Mouse (Mus musculus) myocyte (in vitro differentiated cells): ENCODE data around the gene Katnal1. TPM values are rescaled to one million over a fixed set of nuclear protein-coding genes. Genes with fewer than 3 reads are reported as not detected.

Source experiments
- H3K27me3 ChIP-seq: one replicate; pipeline ENCODE4 v1.6.1; 2011; ENCODE audit not compliant: control insufficient read depth, insufficient read depth, insufficient read length
- H3K36me3 ChIP-seq: one replicate; pipeline ENCODE4 v1.6.1; 2011; ENCODE audit not compliant: control insufficient read depth, insufficient read depth
- H3K4me2 ChIP-seq: one replicate; pipeline ENCODE4 v1.6.1; 2011; ENCODE audit warnings: low read depth, control low read depth
- H3K4me3 ChIP-seq: one replicate; pipeline ENCODE4 v1.5.1; 2011; ENCODE audit warnings: mild to moderate bottlenecking, control low read depth, moderate library complexity
- H3K79me2 ChIP-seq: one replicate; pipeline ENCODE4 v1.6.1; 2011; ENCODE audit not compliant: control insufficient read depth, insufficient read depth
- H3ac ChIP-seq: one replicate; pipeline ENCODE4 v1.6.1; 2011; ENCODE audit not compliant: control insufficient read depth, insufficient read length
- CEBPB ChIP-seq: IDR thresholded peaks from 2 replicates; pipeline ENCODE4 v1.6.1; 2011; ENCODE audit warnings: mild to moderate bottlenecking, moderate library complexity; ENCODE audit not compliant: poor library complexity, insufficient read depth, severe bottlenecking
- E2F4 ChIP-seq: IDR thresholded peaks from one replicate; pipeline ENCODE4 v1.6.1; 2011; ENCODE audit warnings: mild to moderate bottlenecking, control low read depth, moderate library complexity; ENCODE audit not compliant: insufficient read depth
- MAX ChIP-seq: IDR thresholded peaks from one replicate; pipeline ENCODE4 v1.6.1; 2011; ENCODE audit warnings: low read depth, mild to moderate bottlenecking, control low read depth
- MYOD1 ChIP-seq, 3 experiments: IDR thresholded peaks; one replicate each; pipeline ENCODE4 v1.6.1; 2011; ENCODE audit warnings: control low read depth in 2 of 3, low read depth in 2 of 3, mild to moderate bottlenecking in 2 of 3, moderate library complexity in 1 of 3; ENCODE audit not compliant: insufficient read length in 2 of 3, control insufficient read depth in 1 of 3
- MYOG ChIP-seq, 3 experiments: IDR thresholded peaks; one replicate each; pipeline ENCODE4 v1.6.1; 2011; ENCODE audit warnings: control low read depth in 2 of 3, low read depth in 2 of 3, mild to moderate bottlenecking in 2 of 3; ENCODE audit not compliant: insufficient read length in 2 of 3, control insufficient read depth in 1 of 3, insufficient read depth in 1 of 3
- POLR2A ChIP-seq: IDR thresholded peaks from one replicate; pipeline ENCODE4 v1.6.1; 2011; ENCODE audit warnings: low read depth, mild to moderate bottlenecking, control low read depth, moderate library complexity; ENCODE audit not compliant: insufficient read length
- POLR2AphosphoS2 ChIP-seq: IDR thresholded peaks from one replicate; pipeline ENCODE4 v1.6.1; 2011; ENCODE audit warnings: low read depth, control low read depth; ENCODE audit not compliant: insufficient read length
- REST ChIP-seq: IDR thresholded peaks from one replicate; pipeline ENCODE4 v1.6.1; 2011; ENCODE audit warnings: mild to moderate bottlenecking, control low read depth, moderate library complexity; ENCODE audit not compliant: insufficient read depth, insufficient read length
- SRF ChIP-seq: IDR thresholded peaks from one replicate; pipeline ENCODE4 v1.6.1; 2011; ENCODE audit warnings: low read depth; ENCODE audit not compliant: control insufficient read depth, insufficient read length
- TCF12 ChIP-seq: IDR thresholded peaks from one replicate; pipeline ENCODE4 v1.6.1; 2011; ENCODE audit warnings: mild to moderate bottlenecking, control low read depth; ENCODE audit not compliant: poor library complexity, insufficient read depth, severe bottlenecking
- TCF3 ChIP-seq: IDR thresholded peaks from one replicate; pipeline ENCODE4 v1.6.1; 2011; ENCODE audit warnings: low read depth, control low read depth; ENCODE audit not compliant: insufficient read length
- USF1 ChIP-seq: IDR thresholded peaks from one replicate; pipeline ENCODE4 v1.6.1; 2011; ENCODE audit warnings: low read depth, mild to moderate bottlenecking, control low read depth, moderate library complexity
- polyA plus RNA-seq: library from polyadenylated mRNA; unstranded; fragments of >200 nt; fragmentation: generic; extraction: Trizol; gene quantifications from one replicate; pipeline ENCODE4 v1.2.1, GENCODE M21; 2012; ENCODE audit warnings: missing spikeins

The Katnal1 gene
- polyA plus RNA-seq, 1 experiment = 7.6 TPM

DNA sequence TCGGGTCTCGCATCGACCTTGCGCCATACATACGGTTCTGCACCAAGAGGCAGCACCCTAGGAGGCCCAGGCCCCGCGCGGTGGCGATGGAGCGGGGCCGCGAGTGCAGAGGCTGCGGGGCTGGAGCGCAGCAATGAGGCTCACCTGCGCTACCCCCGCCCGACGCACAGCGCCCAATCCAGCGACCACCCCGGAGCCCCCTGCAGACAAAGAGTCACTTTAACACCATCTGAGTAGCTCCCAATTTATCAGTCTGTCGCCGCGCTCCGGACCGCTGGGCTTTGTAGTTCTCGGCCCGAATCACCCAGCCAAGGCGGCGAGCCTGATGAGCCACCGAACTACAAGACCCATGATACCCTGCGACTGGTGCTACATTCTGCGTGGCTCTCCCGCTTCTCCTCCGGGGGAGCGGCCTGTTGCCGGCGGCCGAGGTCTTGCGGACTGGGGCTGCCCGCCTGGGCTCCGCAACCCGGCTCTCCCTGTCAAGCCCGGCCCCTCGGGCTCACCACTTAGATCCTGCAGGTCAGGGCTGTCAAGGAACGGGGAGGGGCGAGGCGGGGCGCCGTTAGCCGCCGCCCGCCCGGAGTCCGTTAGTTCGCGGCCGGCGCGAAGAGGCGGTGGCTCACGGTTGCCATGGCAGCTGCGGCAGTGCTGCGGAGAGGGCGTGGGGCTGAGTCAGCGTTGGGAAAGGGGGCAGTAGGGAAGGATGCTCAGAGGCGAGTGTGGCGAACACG is 571 bp downstream of the Katnal1 start:
- peak in 1 of 3 experiments; percentile 44 for TF ChIP-seq MYOD1 (IDR thresholded peaks at IDR 0.05; ENCODE audit: control insufficient read depth in 1 of 3, insufficient read length in 2 of 3, low read depth in 2 of 3)
- TF ChIP-seq MAX = no peak
- peak; percentile 67 for TF ChIP-seq POLR2A
- TF ChIP-seq POLR2AphosphoS2 = peak; percentile 52
- no peak for TF ChIP-seq SRF
- no peak for TF ChIP-seq CEBPB
- peak in 1 of 3 experiments; percentile 25 for TF ChIP-seq MYOG (IDR thresholded peaks at IDR 0.05; ENCODE audit: control insufficient read depth in 1 of 3, insufficient read depth in 1 of 3, insufficient read length in 2 of 3, low read depth in 2 of 3)
- no peak for TF ChIP-seq TCF12

DNA sequence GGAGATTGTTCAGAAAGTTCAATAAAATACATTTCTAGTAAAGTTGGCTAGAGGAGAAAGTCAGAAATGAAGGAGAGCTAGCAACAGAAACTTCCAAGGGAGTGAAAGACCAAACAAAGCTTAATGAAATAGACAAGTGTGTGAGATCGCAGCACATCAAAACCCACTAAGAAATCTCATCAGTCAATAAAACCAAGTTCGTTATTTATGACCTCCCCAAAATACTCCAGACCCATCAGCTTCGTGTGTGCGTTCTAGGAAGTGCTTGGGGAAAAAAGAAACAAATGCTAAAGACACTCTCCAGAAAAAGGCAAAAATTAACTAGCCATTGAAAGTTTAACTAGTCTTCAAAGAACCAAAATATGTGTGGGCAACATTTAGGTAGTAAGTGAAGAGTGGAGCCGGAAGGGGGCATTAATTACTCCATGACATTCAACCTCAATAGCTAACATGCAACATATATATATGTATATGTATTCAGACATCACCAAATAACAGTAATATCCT is 1.4 kb downstream of the Katnal1 start:
- TF ChIP-seq CEBPB (no peak), USF1 (no peak), E2F4 (no peak), MYOG (IDR thresholded peaks at IDR 0.05; ENCODE audit: control insufficient read depth in 1 of 3, insufficient read depth in 1 of 3, insufficient read length in 2 of 3, low read depth in 2 of 3) (no peak), MYOD1 (IDR thresholded peaks at IDR 0.05; ENCODE audit: control insufficient read depth in 1 of 3, insufficient read length in 2 of 3, low read depth in 2 of 3) (no peak), MAX (no peak), REST (no peak), SRF (no peak), TCF3 (no peak), POLR2AphosphoS2 (no peak), TCF12 (no peak), POLR2A (no peak)
- H3K27me3 ChIP-seq = no peaks in the 10 kb centered on the region

More for the DNA sequence above, 571 bp downstream of the Katnal1 start:
- H3K27me3 ChIP-seq = no peaks in the 10 kb centered on the region
- H3ac ChIP-seq = peak overlapping the region; percentile 48
- peaks cover 6% of the 10 kb centered on the region for H3K36me3 ChIP-seq
- peak overlapping the region; percentile 93 for H3K4me2 ChIP-seq
- H3K4me3 ChIP-seq = peak overlapping the region; percentile 40
- H3K79me2 ChIP-seq = peaks cover 22% of the 10 kb centered on the region

DNA sequence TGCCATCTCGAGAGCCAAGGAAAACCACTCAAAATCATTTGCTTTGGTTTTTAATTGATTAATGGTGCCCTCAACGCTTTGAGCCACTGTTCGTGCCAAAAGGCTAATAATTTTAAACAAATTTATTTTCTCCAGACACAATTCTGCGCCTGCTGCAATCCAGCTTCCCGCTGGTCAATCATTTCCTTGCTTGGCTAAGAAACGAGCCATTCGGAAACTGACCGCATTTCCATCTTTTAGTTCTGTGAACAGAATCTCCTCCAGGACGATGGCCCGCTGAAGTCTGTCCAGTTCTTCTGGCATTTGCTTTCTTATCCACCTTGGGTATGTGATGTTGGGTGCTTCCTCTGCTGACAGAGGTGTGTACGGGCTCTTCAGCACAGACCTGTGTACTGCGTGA is 4.5 kb downstream of the Katnal1 start:
- peaks cover 22% of the 10 kb centered on the region for H3K79me2 ChIP-seq
- TF ChIP-seq MYOG (IDR thresholded peaks at IDR 0.05; ENCODE audit: control insufficient read depth in 1 of 3, insufficient read depth in 1 of 3, insufficient read length in 2 of 3, low read depth in 2 of 3) (no peak), TCF12 (no peak), USF1 (no peak), MYOD1 (IDR thresholded peaks at IDR 0.05; ENCODE audit: control insufficient read depth in 1 of 3, insufficient read length in 2 of 3, low read depth in 2 of 3) (no peak)
- no peak overlapping the region for H3K4me2 ChIP-seq
- H3K27me3 ChIP-seq = no peaks in the 10 kb centered on the region
- H3ac ChIP-seq = no peak overlapping the region
- H3K36me3 ChIP-seq = peaks cover 8% of the 10 kb centered on the region
- no peak overlapping the region for H3K4me3 ChIP-seq

More for the DNA sequence above, 1.4 kb downstream of the Katnal1 start:
- Histone ChIP-seq H3K4me2 (peak overlapping the region; percentile 76), H3K4me3 (peak overlapping the region; percentile 40), H3K79me2 (peaks cover 22% of the 10 kb centered on the region), H3ac (peak overlapping the region; percentile 48), H3K36me3 (peaks cover 6% of the 10 kb centered on the region)

DNA sequence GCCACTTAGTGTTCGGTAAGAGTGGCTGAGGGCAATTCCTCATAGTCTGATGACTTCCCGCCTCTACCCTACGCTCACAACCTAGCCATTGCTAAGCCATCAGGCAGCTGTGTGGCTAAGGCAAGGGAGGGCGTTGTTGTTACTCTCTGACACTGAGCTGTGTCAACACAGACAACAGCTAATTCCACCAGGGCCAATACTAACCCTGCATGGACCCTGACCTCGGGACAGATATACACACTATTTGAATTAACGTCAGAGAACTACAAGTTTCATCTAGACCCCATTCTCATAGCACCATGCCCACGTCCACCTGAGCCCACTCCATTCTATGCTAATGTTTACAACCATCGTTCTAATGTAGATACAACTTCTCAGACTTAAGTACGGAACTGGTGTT is 5.1 kb downstream of the Katnal1 start:
- no peak overlapping the region for H3K4me3 ChIP-seq
- H3K79me2 ChIP-seq = peaks cover 22% of the 10 kb centered on the region
- H3K36me3 ChIP-seq = peaks cover 14% of the 10 kb centered on the region
- no peak for TF ChIP-seq SRF
- TF ChIP-seq MAX = no peak
- no peak for TF ChIP-seq POLR2A
- TF ChIP-seq CEBPB = no peak
- no peak for TF ChIP-seq REST
- H3K4me2 ChIP-seq = no peak overlapping the region
- no peaks in the 10 kb centered on the region for H3K27me3 ChIP-seq
- H3ac ChIP-seq = no peak overlapping the region

DNA sequence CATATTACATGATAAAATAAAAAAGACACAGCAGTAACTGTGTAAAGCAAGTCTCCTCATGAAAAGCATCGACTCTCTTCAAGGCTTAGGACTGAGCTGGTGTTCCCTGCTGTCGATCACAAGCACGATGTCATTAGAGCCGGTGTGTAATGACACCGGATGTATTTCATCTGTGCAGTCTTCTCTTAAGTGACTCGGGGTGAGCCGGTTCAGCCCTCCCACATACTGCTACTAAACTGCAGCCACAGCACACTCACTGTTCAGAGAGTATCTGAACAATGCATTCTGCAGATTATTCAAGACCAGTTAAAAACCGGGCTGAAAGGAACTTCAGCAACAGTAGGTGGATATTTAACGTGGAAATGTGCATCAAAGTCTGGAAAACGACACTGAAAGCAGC is 5.7 kb downstream of the Katnal1 start:
- H3K79me2 ChIP-seq = peaks cover 22% of the 10 kb centered on the region
- no peaks in the 10 kb centered on the region for H3K27me3 ChIP-seq
- H3K36me3 ChIP-seq = peaks cover 16% of the 10 kb centered on the region
- TF ChIP-seq USF1 (no peak), MYOD1 (IDR thresholded peaks at IDR 0.05; ENCODE audit: control insufficient read depth in 1 of 3, insufficient read length in 2 of 3, low read depth in 2 of 3) (no peak), POLR2AphosphoS2 (no peak), E2F4 (no peak), TCF12 (no peak), CEBPB (no peak), SRF (no peak), TCF3 (no peak), MAX (no peak)
- H3ac ChIP-seq = no peak overlapping the region
- no peak overlapping the region for H3K4me2 ChIP-seq
- H3K4me3 ChIP-seq = no peak overlapping the region
